Mouse (Mus musculus) MEL (cell line): ENCODE results near the gene Ncs1. TPM values are rescaled to one million over a fixed set of nuclear protein-coding genes. Genes with fewer than 3 reads are reported as not detected.

ENCODE experiments used
- DNase-seq: peaks from one replicate; pipeline ENCODE4 v3.0.0; 2011; ENCODE audit warnings: low read depth, low spot score
- H3K27ac ChIP-seq: 2 replicates; pipeline ENCODE4 v1.5.1; 2012; ENCODE audit warnings: low read depth, mild to moderate bottlenecking, control low read depth, low read length, moderate library complexity; ENCODE audit not compliant: control insufficient read depth
- H3K27me3 ChIP-seq, 2 experiments: fragments of 150-350 bp in 1 of 2; sonication (generic) in 1 of 2; 2 replicates each; pipeline ENCODE4 v1.6.1; 2012; ENCODE audit warnings: low read length in 2 of 2, mild to moderate bottlenecking in 2 of 2, improper control_type of control experiment in 1 of 2, moderate library complexity in 1 of 2; ENCODE audit not compliant: insufficient read depth in 2 of 2, control insufficient read depth in 1 of 2
- H3K36me3 ChIP-seq, 2 experiments: 2 replicates each; pipeline ENCODE4 v1.6.1; 2012 to 2014; ENCODE audit warnings: low read length in 2 of 2, improper control_type of control experiment in 1 of 2, inconsistent platforms in 1 of 2, mild to moderate bottlenecking in 1 of 2; ENCODE audit not compliant: insufficient read depth in 2 of 2, control insufficient read depth in 1 of 2
- H3K4me1 ChIP-seq, 2 experiments: fragments of 150-350 bp in 1 of 2; sonication (generic) in 1 of 2; 2 replicates each; pipeline ENCODE4 v1.6.1; 2012; ENCODE audit warnings: low read length in 2 of 2, improper control_type of control experiment in 1 of 2, mild to moderate bottlenecking in 1 of 2; ENCODE audit not compliant: insufficient read depth in 2 of 2, control insufficient read depth in 1 of 2
- H3K4me3 ChIP-seq, 2 experiments: fragments of 150-350 bp in 1 of 2; sonication (generic) in 1 of 2; 2 replicates each; pipeline ENCODE4 v1.5.1; 2012; ENCODE audit warnings: low read depth in 2 of 2, low read length in 2 of 2, mild to moderate bottlenecking in 2 of 2, moderate library complexity in 2 of 2, control low read depth in 1 of 2, improper control_type of control experiment in 1 of 2; ENCODE audit not compliant: control insufficient read depth in 1 of 2, insufficient read depth in 1 of 2
- H3K79me2 ChIP-seq: 2 replicates; pipeline ENCODE4 v1.6.1; 2012; ENCODE audit warnings: mild to moderate bottlenecking, low read length, moderate library complexity; ENCODE audit not compliant: control insufficient read depth, poor library complexity, insufficient read depth
- H3K9ac ChIP-seq: 2 replicates; pipeline ENCODE4 v1.6.1; 2012; ENCODE audit warnings: low read depth, mild to moderate bottlenecking, control low read depth, low read length, moderate library complexity; ENCODE audit not compliant: control insufficient read depth, poor library complexity, severe bottlenecking
- H3K9me3 ChIP-seq: fragments of 150-350 bp; sonication (generic); replicated peaks from 2 replicates; pipeline ENCODE4 v1.6.1; 2012; ENCODE audit warnings: mild to moderate bottlenecking, low read length, improper control_type of control experiment, moderate library complexity; ENCODE audit not compliant: insufficient read depth
- CHD1 ChIP-seq: IDR thresholded peaks from 2 replicates; pipeline ENCODE4 v1.6.1; 2012; ENCODE audit warnings: low read depth, mild to moderate bottlenecking, inconsistent platforms, low read length, improper control_type of control experiment
- CTCF ChIP-seq, 3 experiments: IDR thresholded peaks in 2 of 3; conservative IDR thresholded peaks in 1 of 3; 2 replicates each; pipeline ENCODE4 v1.5.1; 2011 to 2012; ENCODE audit warnings: low read length in 3 of 3, low read depth in 2 of 3, mild to moderate bottlenecking in 2 of 3, improper control_type of control experiment in 1 of 3, inconsistent platforms in 1 of 3, mixed read lengths in 1 of 3, moderate library complexity in 1 of 3; ENCODE audit not compliant: control insufficient read depth in 1 of 3, insufficient read depth in 1 of 3, poor library complexity in 1 of 3, severe bottlenecking in 1 of 3
- ELF1 ChIP-seq: IDR thresholded peaks from 2 replicates; pipeline ENCODE4 v1.6.1; 2014; ENCODE audit warnings: low read depth, mild to moderate bottlenecking, inconsistent platforms, low read length, improper control_type of control experiment, moderate library complexity
- ETS1 ChIP-seq: IDR thresholded peaks from 2 replicates; pipeline ENCODE4 v1.6.1; 2012; ENCODE audit warnings: low read depth, mild to moderate bottlenecking, inconsistent platforms, low read length, improper control_type of control experiment, moderate library complexity
- HCFC1 ChIP-seq: IDR thresholded peaks from 2 replicates; pipeline ENCODE4 v1.6.1; 2012; ENCODE audit warnings: low read depth, mild to moderate bottlenecking, inconsistent platforms, low read length, improper control_type of control experiment, moderate library complexity
- JUND ChIP-seq: IDR thresholded peaks from 2 replicates; pipeline ENCODE4 v1.6.1; 2011; ENCODE audit warnings: low read depth, mild to moderate bottlenecking, improper control_type of control experiment, low read length
- MAX ChIP-seq: IDR thresholded peaks from 2 replicates; pipeline ENCODE4 v1.6.1; 2011; ENCODE audit warnings: low read length, improper control_type of control experiment
- MXI1 ChIP-seq: IDR thresholded peaks from 2 replicates; pipeline ENCODE4 v1.6.1; 2011; ENCODE audit warnings: mild to moderate bottlenecking, low read depth, low read length, improper control_type of control experiment
- NRF1 ChIP-seq: IDR thresholded peaks from 2 replicates; pipeline ENCODE4 v1.6.1; 2014; ENCODE audit warnings: low read depth, mild to moderate bottlenecking, inconsistent platforms, low read length, improper control_type of control experiment, moderate library complexity; ENCODE audit not compliant: poor library complexity, insufficient read depth, severe bottlenecking
- POLR2AphosphoS2 ChIP-seq: IDR thresholded peaks from 2 replicates; pipeline ENCODE4 v1.6.1; 2011; ENCODE audit warnings: low read length, improper control_type of control experiment
- POLR2AphosphoS5 ChIP-seq: IDR thresholded peaks from 2 replicates; pipeline ENCODE4 v1.6.1; 2012; ENCODE audit warnings: low read depth, borderline replicate concordance, mild to moderate bottlenecking, inconsistent platforms, low read length, moderate library complexity, mixed read lengths
- RAD21 ChIP-seq: IDR thresholded peaks from 2 replicates; pipeline ENCODE4 v1.6.1; 2011; ENCODE audit warnings: mild to moderate bottlenecking, low read depth, low read length, improper control_type of control experiment
- RCOR1 ChIP-seq: IDR thresholded peaks from 2 replicates; pipeline ENCODE4 v1.6.1; 2012; ENCODE audit warnings: low read depth, mild to moderate bottlenecking, inconsistent platforms, low read length, improper control_type of control experiment
- SIN3A ChIP-seq: IDR thresholded peaks from 2 replicates; pipeline ENCODE4 v1.6.1; 2012; ENCODE audit warnings: low read length, improper control_type of control experiment, inconsistent platforms
- SMC3 ChIP-seq: IDR thresholded peaks from 2 replicates; pipeline ENCODE4 v1.6.1; 2011; ENCODE audit warnings: low read depth, low read length, improper control_type of control experiment
- TAL1 ChIP-seq: IDR thresholded peaks from 2 replicates; pipeline ENCODE4 v1.6.1; 2012; ENCODE audit warnings: mild to moderate bottlenecking, inconsistent platforms, low read length, moderate library complexity, mixed read lengths
- USF2 ChIP-seq, 2 experiments: IDR thresholded peaks; 2 replicates each; pipeline ENCODE4 v1.6.1; 2011 to 2012; ENCODE audit warnings: improper control_type of control experiment in 2 of 2, low read length in 2 of 2, borderline replicate concordance in 1 of 2, inconsistent platforms in 1 of 2, low read depth in 1 of 2, mild to moderate bottlenecking in 1 of 2; ENCODE audit not compliant: insufficient read depth in 1 of 2
- ZC3H11A ChIP-seq: IDR thresholded peaks from 2 replicates; pipeline ENCODE4 v1.6.1; 2012; ENCODE audit warnings: low read depth, mild to moderate bottlenecking, inconsistent platforms, low read length, improper control_type of control experiment
- ZMIZ1 ChIP-seq: IDR thresholded peaks from 2 replicates; pipeline ENCODE4 v1.6.1; 2012; ENCODE audit warnings: low read depth, mild to moderate bottlenecking, inconsistent platforms, low read length, improper control_type of control experiment, moderate library complexity
- ZNF384 ChIP-seq: IDR thresholded peaks from 2 replicates; pipeline ENCODE4 v1.6.1; 2012; ENCODE audit warnings: low read depth, mild to moderate bottlenecking, inconsistent platforms, low read length, improper control_type of control experiment
- polyA plus RNA-seq, 2 experiments: library from polyadenylated mRNA; stranded (reverse) in 1 of 2; unstranded in 1 of 2; fragments of >175 nt in 1 of 2; fragments of >200 nt in 1 of 2; gene quantifications; 2 replicates each; pipeline versions ENCODE4 v1.2.1 to v1.2.4; 2012; ENCODE audit warnings: low replicate concordance in 2 of 2, low read depth in 1 of 2; ENCODE audit not compliant: insufficient read length in 2 of 2, insufficient read depth in 1 of 2, missing spikeins in 1 of 2
- total RNA-seq: library from RNA; depleted of rRNA; stranded (reverse); fragments of 300-350 nt; gene quantifications from 2 replicates; pipeline ENCODE4 v1.2.3, GENCODE M21; 2012

The Ncs1 gene
- total and polyA plus RNA-seq, 3 experiments = 14.5 to 17.6 TPM; not detected in 1

DNA sequence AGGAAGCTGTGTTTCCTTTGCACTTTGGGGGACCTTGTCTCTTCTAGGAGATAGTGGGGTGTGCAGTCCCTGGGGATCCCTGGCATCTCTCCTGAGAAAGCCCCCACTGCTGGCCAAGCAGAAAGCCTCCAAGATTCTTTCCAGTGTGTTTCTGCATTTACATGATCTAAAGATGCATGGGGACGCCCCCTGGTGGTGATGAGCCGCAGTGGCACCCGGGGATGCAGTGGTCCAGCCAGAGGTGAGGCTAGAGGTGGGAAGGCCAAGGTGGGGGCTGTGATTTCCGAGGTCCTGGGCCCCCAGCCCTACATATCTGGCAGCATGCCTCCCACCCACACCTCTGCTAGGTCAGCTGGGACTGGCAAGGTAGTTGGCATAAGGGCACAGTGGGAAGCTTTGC is 49.4 kb downstream of the Ncs1 start:
- peak; percentile 73 for DNase-seq
- no peaks in the 10 kb centered on the region; a peak in 2 of 4 replicates for H3K4me1 ChIP-seq
- no peaks in the 10 kb centered on the region for H3K27me3 ChIP-seq
- no peak overlapping the region for H3K27ac ChIP-seq
- no peak overlapping the region for H3K4me3 ChIP-seq
- no peaks in the 10 kb centered on the region; the same call in 1 of the 2 replicates for H3K79me2 ChIP-seq
- TF ChIP-seq ZMIZ1 (no peak), POLR2AphosphoS2 (no peak), MXI1 (no peak), MAX (no peak), NRF1 (no peak), SMC3 (peak; percentile 77), JUND (no peak), ETS1 (no peak), CHD1 (no peak), CTCF (IDR thresholded peaks at IDR 0.05 in 2 of 3, conservative IDR thresholded peaks at IDR 0.05 in 1 of 3; ENCODE audit: control insufficient read depth in 1 of 3, insufficient read depth in 1 of 3, low read depth in 2 of 3, low read length in 3 of 3, poor library complexity in 1 of 3, severe bottlenecking in 1 of 3) (peak; percentile 90 to 97 (median 91)), USF2 (IDR thresholded peaks at IDR 0.05; ENCODE audit: borderline replicate concordance in 1 of 2, insufficient read depth in 1 of 2, low read depth in 1 of 2, low read length in 2 of 2) (no peak), TAL1 (no peak), HCFC1 (0 out of 2 replicates have a peak, but pooled peaks have one; percentile 40), ZC3H11A (0 out of 2 replicates have a peak, but pooled peaks have one; percentile 17), RCOR1 (peak; percentile 59; the same call in 1 of the 2 replicates), RAD21 (peak; percentile 45), ZNF384 (no peak)
- TF ChIP-seq, all 39 proteins: peak for 6
- Histone ChIP-seq H3K9ac (no peak overlapping the region), H3K36me3 (no peaks in the 10 kb centered on the region), H3K9me3 (no peaks in the 10 kb centered on the region)

DNA sequence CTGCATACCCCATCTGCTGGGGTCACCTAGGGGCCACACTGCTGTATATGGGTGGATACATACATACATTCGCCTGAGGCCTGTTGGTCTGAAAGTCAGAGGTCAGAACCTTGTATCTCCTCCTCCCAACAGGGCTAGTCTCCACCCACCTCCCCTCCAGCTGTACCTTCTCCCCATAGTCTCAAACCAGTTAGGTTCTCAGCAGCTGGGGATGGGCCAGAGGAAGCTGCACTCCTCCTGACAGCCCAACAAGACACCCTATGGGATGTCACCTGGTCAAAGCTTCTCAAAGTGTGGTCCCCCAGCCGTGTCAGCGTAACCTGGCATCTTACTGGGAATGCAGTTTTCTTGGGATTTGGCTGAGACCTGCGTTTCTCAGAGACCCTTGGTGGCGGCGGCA is 50.8 kb downstream of the Ncs1 start:
- Histone ChIP-seq H3K27ac (no peak overlapping the region), H3K9me3 (no peaks in the 10 kb centered on the region), H3K27me3 (no peaks in the 10 kb centered on the region), H3K4me3 (no peak overlapping the region), H3K36me3 (no peaks in the 10 kb centered on the region), H3K9ac (no peak overlapping the region)
- DNase-seq = no peak
- TF ChIP-seq SIN3A (no peak), ELF1 (no peak), POLR2AphosphoS5 (no peak)
- TF ChIP-seq, all 39 proteins: peak for 0
- Histone ChIP-seq H3K4me1 (no peaks in the 10 kb centered on the region; a peak in 2 of 4 replicates), H3K79me2 (no peaks in the 10 kb centered on the region; the same call in 1 of the 2 replicates)
